Comparison of ENCODE assay signal across 12 mouse cellular contexts in the genomic region with DNA sequence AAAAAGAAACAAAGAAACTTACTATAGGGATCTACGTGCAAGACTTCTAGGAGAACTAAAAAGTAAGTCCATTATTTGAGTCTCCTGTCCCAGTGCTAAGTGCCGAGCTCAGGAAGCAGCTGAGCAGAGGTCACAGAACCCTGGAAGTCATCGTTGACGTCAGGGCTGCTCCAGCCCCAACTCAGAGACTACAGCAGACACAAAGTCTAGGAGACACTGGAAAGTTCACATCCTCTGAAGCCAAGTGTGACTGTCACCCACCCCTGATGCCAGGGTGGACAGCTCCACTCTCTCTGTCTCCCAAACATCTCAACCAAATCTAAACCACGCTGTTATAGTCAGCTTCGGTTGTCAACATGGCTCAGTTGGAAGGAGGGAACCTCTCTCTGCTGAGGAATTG.
A peak's percentile ranks its signal among the peaks of the same experiment; 100 is the strongest.
DNase-seq lines count a peak whose midpoint lies in the region; ATAC-seq and TF ChIP-seq lines count a peak whose summit lies in the region.
"Had no signal": no experiment of that assay in that cellular context is flagged by ENCODE, and none has a peak within 500 bp of the region (broad histone marks: within the 10 kb centered on the region; RNA-seq: fewer than 3 reads in every experiment).

No protein-coding gene starts in this region.

- no peak overlapping the region for H3K9ac ChIP-seq in kidney, embryonic 16.5 days (replicated peaks; ENCODE audit: low read length)
- H3K9ac ChIP-seq: intestine, embryonic 15.5 days had no signal

- peak; percentile 12 for DNase-seq in embryo, embryonic 10 days (ENCODE audit: low spot score)
- DNase-seq in embryo, embryonic 9.5 days (ENCODE audit: extremely low spot score) = no peak
- peak; percentile 57 for DNase-seq in kidney, adult 2 months
- peak; percentile 29 for DNase-seq in adrenal gland, postnatal 10 days
- peak; percentile 68 for DNase-seq in kidney, postnatal 14 days
- no peak for DNase-seq in right cerebral cortex, adult 2 months (ENCODE audit: low spot score in 2 of 2)
- no peak for DNase-seq in thymus, postnatal 10 days (ENCODE audit: low spot score in 2 of 2)
- DNase-seq: gastrocnemius, postnatal 10 days; right cerebral cortex, adult 18-20 months had no signal

- no peaks in the 10 kb centered on the region for H3K36me3 ChIP-seq in kidney, adult 2 months (ENCODE audit: control insufficient read depth, insufficient read depth, low read length)
- no peaks in the 10 kb centered on the region for H3K36me3 ChIP-seq in kidney, embryonic 16.5 days (ENCODE audit: insufficient read depth, low read length)
- H3K36me3 ChIP-seq: intestine, embryonic 15.5 days had no signal

- TF ChIP-seq POLR2A in kidney, adult 2 months (IDR thresholded peaks at IDR 0.05; ENCODE audit: low read depth, low read length) = no peak

- 61% methylated on average over 6 of the region's 6 CpGs for WGBS in kidney, adult 2 months
- WGBS in kidney, embryonic 16.5 days = 58% methylated on average over 6 of the region's 6 CpGs

- ATAC-seq in kidney, embryonic 16.5 days (ENCODE audit: low FRiP score, low TSS enrichment) = no peak
- ATAC-seq: forebrain, embryonic 16.5 days had no signal

- TF ChIP-seq CTCF in kidney, adult 2 months (conservative IDR thresholded peaks at IDR 0.05; ENCODE audit: insufficient read depth, insufficient read length, low read depth, low read length) = no peak

- no peaks in the 10 kb centered on the region for H3K9me3 ChIP-seq in kidney, embryonic 16.5 days (ENCODE audit: low read length)
- H3K9me3 ChIP-seq: intestine, embryonic 15.5 days had no signal

- H3K27ac ChIP-seq in kidney, adult 2 months (ENCODE audit: insufficient read depth, low read depth, low read length) = 0 out of 2 replicates have a peak overlapping the region, but pooled peaks have one; percentile 10
- H3K27ac ChIP-seq in kidney, embryonic 16.5 days (ENCODE audit: low read length) = no peak overlapping the region
- H3K27ac ChIP-seq: intestine, embryonic 15.5 days had no signal

- H3K27me3 ChIP-seq in kidney, adult 2 months (replicated peaks; ENCODE audit: control insufficient read depth, insufficient read depth, low read length) = no peaks in the 10 kb centered on the region
- no peaks in the 10 kb centered on the region for H3K27me3 ChIP-seq in kidney, embryonic 16.5 days (ENCODE audit: insufficient read depth, low read length)
- H3K27me3 ChIP-seq: intestine, embryonic 15.5 days had no signal

- H3K4me2 ChIP-seq in kidney, embryonic 16.5 days (replicated peaks; ENCODE audit: low read depth, low read length) = no peak overlapping the region
- H3K4me2 ChIP-seq: intestine, embryonic 15.5 days had no signal

- no peak overlapping the region for H3K4me3 ChIP-seq in kidney, adult 2 months (ENCODE audit: insufficient read depth, low read depth, low read length)
- no peak overlapping the region for H3K4me3 ChIP-seq in kidney, embryonic 16.5 days (ENCODE audit: low read length)
- H3K4me3 ChIP-seq: intestine, embryonic 15.5 days had no signal

- H3K4me1 ChIP-seq in kidney, adult 2 months (ENCODE audit: control insufficient read depth, insufficient read depth, low read length) = no peaks in the 10 kb centered on the region
- no peaks in the 10 kb centered on the region for H3K4me1 ChIP-seq in kidney, embryonic 16.5 days (ENCODE audit: insufficient read depth, low read length)
- H3K4me1 ChIP-seq: intestine, embryonic 15.5 days had no signal

Comparison
In these comparisons a context has a peak if more than half of its experiments do, and no peak if none do; other contexts are left out.
1. DNase-seq: peak in embryo, embryonic 10 days (single experiment), kidney, adult 2 months (single experiment), adrenal gland, postnatal 10 days (single experiment) and kidney, postnatal 14 days (single experiment); none in embryo, embryonic 9.5 days (single experiment), right cerebral cortex, adult 2 months (0 of 2) and thymus, postnatal 10 days (0 of 2).